Mouse (Mus musculus) left cerebral cortex, postnatal 10 days (tissue): ENCODE measurements around the gene Supt3. TPM values are rescaled to one million over a fixed set of nuclear protein-coding genes. Genes with fewer than 3 reads are reported as not detected.

Experiments
- DNase-seq, 2 experiments: peaks; one replicate each; pipeline ENCODE4 v3.0.0; 2021 to 2022; ENCODE audit warnings: low spot score in 2 of 2, mixed read lengths in 1 of 2; ENCODE audit errors: extremely low spot score in 1 of 2
- intact Hi-C: fragments of 180-260 bp; cut with DNase I; formaldehyde crosslinking; loops from one replicate; pipeline ENCODE4 v1.15.1; 2025
- total RNA-seq, 2 experiments: library from RNA; stranded (reverse); gene quantifications; 2 replicates each; pipeline ENCODE4 v1.2.3; 2021

The Supt3 gene
- total RNA-seq, 2 experiments from 2014 or later, result 16.1 to 16.3 TPM

DNA sequence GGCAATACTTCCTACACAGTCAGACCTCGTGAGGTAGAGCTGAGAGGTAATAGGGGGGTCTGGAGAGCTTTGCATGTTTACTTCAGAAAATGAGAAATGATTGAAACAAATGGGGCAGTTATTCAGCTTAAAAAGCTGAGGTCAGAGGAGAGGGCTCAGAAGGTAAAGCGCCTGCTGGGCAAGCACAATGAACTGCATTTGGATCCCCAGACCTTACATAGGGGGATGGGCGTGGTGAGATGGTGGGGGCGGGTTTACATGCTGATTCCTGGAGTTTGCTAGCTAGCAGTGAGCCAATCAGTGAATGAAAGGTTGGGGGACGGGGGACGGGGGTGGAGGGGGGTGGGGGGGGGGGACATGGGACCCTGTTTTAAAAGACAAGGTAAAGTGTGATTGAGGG lies 376.8 kb downstream of the Supt3 start:
- intact Hi-C loops, result no loop called here
- DNase-seq, result no peak

DNA sequence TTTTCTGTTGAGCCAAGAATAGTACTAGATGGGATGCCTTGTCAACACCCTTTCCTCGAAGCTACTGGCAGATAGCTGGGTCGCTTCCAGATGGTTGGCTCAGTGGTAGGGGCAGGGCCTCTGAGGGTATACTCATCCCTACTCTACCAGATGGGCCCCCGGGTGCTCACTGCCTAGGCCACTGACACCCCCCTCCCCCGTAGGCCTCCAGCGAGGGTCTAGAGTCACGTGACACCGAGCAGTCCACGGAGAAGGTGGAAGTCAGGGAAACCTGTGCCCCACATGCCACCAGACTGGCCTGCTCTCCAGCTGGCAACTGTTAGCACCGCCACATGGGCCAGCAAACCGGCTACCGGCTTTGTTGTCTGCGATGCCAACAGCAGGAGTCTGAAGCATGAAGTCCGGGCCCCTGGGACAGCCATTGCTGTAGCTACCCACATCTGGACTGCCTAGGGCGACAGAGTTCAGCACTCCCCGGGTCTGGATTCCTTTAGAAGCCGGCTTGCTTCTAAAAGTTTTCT lies 381.3 kb downstream of the Supt3 start:
- no peak for DNase-seq
- intact Hi-C loops, result no loop called here

DNA sequence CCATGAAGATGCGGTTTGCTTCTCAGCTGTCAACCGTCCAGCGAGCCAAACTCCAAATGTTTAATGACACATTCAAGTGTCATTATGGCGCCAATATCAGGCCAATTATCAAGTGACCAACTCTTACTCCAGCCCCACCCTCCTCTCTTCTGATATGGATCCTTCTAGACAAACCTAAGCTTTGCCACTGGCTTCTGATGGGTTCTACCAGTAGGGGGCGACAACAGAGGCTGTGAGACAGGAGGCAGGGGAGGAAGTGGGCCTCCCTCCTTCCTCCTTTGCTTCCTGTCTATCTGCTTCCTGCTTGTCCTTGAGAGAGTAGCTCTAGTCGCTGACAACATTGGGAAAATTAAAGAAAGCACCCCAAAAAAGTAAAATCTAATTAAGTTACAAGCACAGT lies 383.7 kb downstream of the Supt3 start:
- DNase-seq, result no peak
- intact Hi-C loops, result no loop called here

DNA sequence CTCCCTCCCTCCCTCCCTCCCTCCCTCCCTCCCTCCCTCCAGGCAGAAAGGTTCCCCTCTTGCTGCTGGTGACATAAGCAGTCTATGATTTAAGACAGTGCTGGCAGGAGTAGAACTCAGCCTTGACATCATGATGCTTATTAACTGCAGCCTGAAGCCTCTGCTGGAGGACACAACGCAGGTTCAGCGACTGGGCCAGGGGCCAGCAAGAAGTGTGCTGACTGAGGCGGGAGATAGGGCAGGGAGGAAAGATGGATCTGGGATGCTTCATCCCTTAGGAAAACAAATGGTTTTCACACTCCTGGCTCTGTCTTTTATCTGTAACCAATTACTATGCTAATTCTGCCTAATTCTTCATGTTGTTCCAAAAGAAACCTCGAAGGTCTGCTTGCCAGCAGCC lies 388.8 kb downstream of the Supt3 start:
- intact Hi-C loops, result no loop called here
- no peak for DNase-seq

Other genes with a start within 250 kb of the Supt3 start
- gene Runx2, start 37.6 kb downstream of the Supt3 start, total RNA-seq, result 1 to 10 TPM; 5.9 to 6.5 TPM